Mouse (Mus musculus): ENCODE data around the gene Ambra1.
A peak's percentile ranks its signal among the peaks of the same experiment; 100 is the strongest.

The Ambra1 gene

DNA sequence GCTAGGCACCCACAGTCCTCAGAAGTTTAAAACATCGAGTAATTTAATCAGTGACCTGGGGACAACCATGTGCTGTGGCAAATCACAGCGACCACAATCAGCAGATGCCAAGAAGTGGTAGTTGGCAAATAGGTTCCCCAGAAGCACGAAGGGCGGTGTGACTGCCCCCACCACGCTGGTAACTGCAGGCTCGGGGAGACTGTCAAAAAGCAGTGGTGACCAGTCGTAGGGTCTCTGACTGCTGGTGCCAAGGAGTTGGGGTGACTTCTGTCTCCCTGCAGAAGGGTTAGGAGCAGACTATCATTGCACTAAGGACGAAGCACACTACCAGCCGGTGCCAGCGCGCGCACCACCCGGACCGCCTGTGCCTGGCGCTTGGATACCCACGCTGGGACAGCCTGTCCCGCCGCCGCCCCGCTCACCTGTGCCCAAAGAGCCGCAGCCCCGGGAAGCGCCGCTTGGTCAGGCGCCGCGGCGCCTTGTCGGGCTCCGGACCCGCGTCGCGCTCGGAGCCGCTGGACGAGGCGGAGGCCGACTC lies 233.0 kb downstream of the Ambra1 start:
- peak; percentile 59 for DNase-seq

DNA sequence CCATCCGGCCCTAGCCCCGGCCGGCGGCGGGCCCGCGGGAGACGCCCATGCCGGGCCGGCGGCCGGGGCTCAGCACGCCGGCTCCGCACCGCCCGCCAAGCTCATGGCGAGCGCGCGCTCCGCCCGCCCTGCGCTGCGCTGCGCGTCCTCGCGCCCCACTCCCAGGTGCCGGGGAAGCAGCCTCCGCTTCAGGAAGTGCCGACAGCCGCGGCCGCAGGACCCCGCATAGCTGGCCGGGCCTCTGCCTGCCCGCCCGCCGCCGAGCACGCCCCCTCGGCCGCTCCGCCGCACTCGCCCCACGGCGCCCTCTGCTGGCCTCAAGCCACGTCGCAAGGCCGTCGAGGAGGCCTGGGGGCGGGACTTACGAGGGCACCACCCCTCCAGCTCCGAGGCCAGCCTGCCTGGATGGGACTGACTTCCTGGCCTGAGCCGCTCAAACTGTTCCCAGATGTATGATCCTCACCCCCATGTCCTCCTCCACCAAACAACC lies 233.6 kb downstream of the Ambra1 start:
- peak; percentile 96 for DNase-seq

DNA sequence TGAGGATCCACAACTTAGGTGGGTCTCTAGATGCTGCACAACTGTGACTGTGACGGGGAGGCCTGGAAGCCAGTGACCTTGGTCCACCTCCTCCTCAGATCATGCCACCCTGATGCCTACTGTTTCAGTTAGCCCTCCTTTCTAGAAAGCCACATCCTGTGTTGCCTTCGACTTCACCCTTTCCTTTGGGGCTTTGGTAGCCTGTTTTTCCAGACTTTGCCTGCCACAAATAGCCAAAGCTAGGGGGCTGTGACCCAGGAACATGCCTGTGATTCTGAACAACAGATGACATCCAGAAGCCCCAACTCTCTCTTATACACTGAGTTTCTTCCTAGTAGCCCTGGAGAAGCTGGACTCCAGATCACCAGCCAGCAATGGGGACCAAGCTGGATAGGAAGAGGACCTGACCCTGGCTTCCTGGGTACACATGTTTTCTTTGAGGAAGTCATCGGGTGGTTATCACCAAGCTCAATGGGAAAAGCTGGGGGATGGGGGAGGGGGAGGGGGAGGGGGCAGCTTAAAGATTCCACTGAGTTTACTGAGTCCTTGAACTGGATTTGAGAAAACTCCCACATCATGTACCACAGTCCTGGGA lies 234.8 kb downstream of the Ambra1 start:
- no peak for DNase-seq

DNA sequence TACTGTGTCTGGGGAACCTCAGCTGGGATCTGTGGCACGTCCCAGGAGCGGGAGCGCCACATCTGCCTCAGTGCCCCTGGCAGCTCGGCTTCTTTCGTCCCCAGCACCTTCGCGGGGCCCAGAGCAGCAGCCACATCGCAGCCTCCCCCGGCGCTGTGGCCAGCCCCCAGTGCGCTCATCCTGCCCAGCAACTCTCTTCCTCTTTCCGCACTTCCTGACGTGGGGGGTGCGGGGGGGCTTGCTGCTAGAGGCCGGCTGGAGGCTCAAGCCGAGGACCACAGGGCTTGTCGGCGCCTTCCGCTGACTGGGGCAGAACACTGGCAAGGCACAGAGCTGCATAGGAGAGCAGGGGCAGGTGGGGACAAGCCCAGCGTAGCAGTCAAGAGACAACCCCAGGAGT lies 235.5 kb downstream of the Ambra1 start:
- DNase-seq = peak; percentile 27

DNA sequence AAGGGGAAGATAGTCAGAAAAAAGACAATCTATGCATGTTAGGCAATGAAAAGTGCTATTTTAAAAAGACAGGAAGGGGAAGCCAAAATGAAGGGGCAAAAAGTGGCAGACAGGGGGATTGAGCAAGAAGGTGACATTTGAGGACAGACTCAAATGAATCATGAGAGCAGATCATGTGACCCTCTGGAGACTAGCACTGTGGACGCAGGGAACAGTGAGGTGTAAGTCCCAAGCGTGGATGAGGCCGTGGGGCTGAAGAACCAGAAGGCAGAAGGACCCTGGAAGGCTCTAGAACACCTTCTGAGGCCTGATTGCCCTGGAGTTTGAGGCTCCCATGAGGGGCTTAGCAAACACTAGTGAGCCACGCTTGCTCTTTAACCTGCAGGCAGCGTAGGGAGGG lies 236.4 kb downstream of the Ambra1 start:
- DNase-seq = no peak

DNA sequence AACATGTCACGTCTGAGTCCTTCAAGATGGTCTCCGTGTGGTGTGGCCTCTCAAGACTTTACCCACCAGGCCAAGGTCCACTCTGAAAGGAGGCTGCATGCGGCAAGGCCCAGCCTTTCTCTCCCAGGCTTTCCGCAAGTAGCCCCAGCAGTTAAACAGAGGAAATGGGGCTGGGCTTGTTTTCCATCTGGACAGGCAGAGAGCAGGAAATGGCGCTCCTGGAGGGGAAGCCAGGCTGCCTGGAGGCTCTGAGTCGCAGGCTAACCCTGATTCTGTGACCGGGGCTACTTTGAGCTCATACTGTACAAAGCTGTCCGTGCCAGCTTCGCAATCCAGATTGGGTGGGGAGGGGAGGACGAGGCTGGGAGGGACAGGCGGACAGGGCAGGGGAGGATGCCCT lies 238.0 kb downstream of the Ambra1 start:
- peak; percentile 23 for DNase-seq
